Mouse (Mus musculus) kidney, embryonic 16.5 days (tissue): ENCODE measurements around the gene Bud23. TPM values are rescaled to one million over a fixed set of nuclear protein-coding genes. Genes with fewer than 3 reads are reported as not detected.
"Not testable (repeated sequence)": the region's sequence is repeated elsewhere in the genome, so short reads cannot be mapped to it uniquely, and the experiment has no call there.

Source experiments
- ATAC-seq: fragments of 200-750 bp; cut with Nextera tagmentation; 2 replicates; pipeline ENCODE4 v1.8.0; 2017; ENCODE audit warnings: moderate TSS enrichment; ENCODE audit not compliant: low FRiP score, low TSS enrichment
- H3K27ac ChIP-seq: fragments of 300-500 bp; sonication (generic); 2 replicates; pipeline ENCODE4 v1.5.1; 2014; ENCODE audit warnings: low read length
- H3K27me3 ChIP-seq: fragments of 300-500 bp; sonication (generic); 2 replicates; pipeline ENCODE4 v1.6.1; 2014; ENCODE audit warnings: low read length, control low read depth, mixed read lengths; ENCODE audit not compliant: insufficient read depth
- H3K36me3 ChIP-seq: fragments of 300-500 bp; sonication (generic); 2 replicates; pipeline ENCODE4 v1.6.1; 2014; ENCODE audit warnings: low read length, control low read depth, mixed read lengths; ENCODE audit not compliant: insufficient read depth
- H3K4me1 ChIP-seq: fragments of 300-500 bp; sonication (generic); 2 replicates; pipeline ENCODE4 v1.6.1; 2014; ENCODE audit warnings: low read length, control low read depth, mixed read lengths; ENCODE audit not compliant: insufficient read depth
- H3K4me2 ChIP-seq: fragments of 300-500 bp; sonication (generic); replicated peaks from 2 replicates; pipeline ENCODE4 v1.6.1; 2014; ENCODE audit warnings: low read depth, low read length
- H3K4me3 ChIP-seq: fragments of 300-500 bp; sonication (generic); 2 replicates; pipeline ENCODE4 v1.5.1; 2014; ENCODE audit warnings: mild to moderate bottlenecking, low read length
- H3K9ac ChIP-seq: fragments of 300-500 bp; sonication (generic); replicated peaks from 2 replicates; pipeline ENCODE4 v1.6.1; 2014; ENCODE audit warnings: low read length
- H3K9me3 ChIP-seq: fragments of 300-500 bp; sonication (generic); 2 replicates; pipeline ENCODE4 v1.6.1; 2016; ENCODE audit warnings: low read length, control low read depth
- WGBS: fragments of 180-500 bp; shearing (Covaris S2); extraction: QIAGEN DNeasy Blood & Tissue Kit; methylation state at CpG from one replicate; pipeline ENCODE4 v1.1.7; 2014; 5-methylcytosine and 5-hydroxymethylcytosine counted together
- polyA plus RNA-seq: library from polyadenylated mRNA; unstranded; fragments of >200 nt; fragmentation: Nextera tagmentation; extraction: Ambion mirVana; gene quantifications from 2 replicates; pipeline ENCODE4 v1.2.1, GENCODE M21; 2015

Gene Bud23
- polyA plus RNA-seq, 1 experiment from 2014 or later: 139 TPM

DNA sequence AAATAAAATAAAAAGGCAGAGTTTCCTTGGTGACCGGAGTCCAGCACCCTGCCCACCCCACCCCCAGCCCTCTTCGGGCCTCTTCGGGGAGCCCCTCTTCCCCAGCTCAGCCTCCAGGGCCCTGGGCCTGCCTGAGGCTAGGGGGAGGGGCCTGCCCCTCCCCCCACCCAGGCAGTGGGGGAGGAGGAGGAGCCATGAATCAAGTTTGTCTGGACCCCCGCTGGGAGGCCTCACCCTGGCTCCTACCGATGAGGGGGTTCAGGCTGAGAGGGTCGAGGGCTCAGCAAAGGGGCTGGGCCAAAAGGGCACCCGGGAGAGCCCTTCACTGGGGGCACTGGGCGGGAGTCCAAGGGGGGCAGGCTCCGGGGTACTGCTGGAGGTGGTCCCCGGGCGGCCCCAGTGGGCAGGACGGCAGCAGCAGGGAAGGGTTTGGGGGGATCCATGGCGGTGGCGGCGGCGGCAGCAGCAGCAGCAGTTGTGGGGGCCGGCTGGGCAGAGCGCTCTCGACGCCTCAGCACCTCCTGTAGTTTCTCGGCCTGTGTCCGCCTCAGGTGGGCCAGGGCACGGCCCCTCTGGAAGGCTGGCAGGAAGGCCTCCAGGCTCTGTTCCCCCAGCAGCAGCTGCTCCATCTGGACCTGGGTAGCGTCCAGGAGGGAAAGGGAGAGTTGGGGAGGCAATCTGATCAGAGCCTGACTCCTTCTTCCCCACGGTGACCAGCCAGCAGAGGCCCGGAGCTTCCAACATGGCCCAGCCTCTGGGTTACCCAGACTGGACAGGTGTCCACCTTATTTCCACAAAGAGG, 8.8 kb upstream of the Bud23 start:
- Histone ChIP-seq H3K9me3 (no peaks in the 10 kb centered on the region), H3K36me3 (peaks cover 9% of the 10 kb centered on the region), H3K27me3 (no peaks in the 10 kb centered on the region), H3K4me3 (no peak overlapping the region), H3K4me1 (peaks cover 22% of the 10 kb centered on the region), H3K4me2 (peak overlapping the region; percentile 17; the same call in 1 of the 2 replicates), H3K27ac (no peak overlapping the region), H3K9ac (peak overlapping the region; percentile 42)
- no peak for ATAC-seq
- WGBS: 19% methylated on average over 22 of the region's 26 CpGs

DNA sequence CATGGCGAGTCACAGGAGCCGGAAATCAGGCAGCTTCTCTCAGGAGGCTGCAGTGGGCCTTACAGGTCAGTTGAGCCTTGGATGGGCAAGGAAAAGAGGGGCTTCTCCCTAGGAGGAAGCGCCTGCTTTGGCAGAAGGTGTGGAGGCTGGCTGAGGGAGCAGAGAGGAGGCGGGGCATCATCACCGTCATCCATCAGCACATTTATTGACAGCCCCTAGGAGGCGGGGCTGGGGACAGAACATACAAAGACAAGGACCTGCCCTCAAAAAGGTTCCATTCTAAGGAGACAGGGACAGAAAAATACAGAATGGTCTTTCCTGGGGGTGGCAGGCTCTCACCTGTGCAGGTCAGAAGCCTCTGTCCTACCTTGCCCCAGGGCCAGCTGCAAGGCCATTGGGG, 8.0 kb upstream of the Bud23 start:
- WGBS: 85% methylated on average over 6 of the region's 6 CpGs
- no peak overlapping the region for H3K27ac ChIP-seq
- no peak overlapping the region for H3K4me3 ChIP-seq
- H3K36me3 ChIP-seq: peaks cover 17% of the 10 kb centered on the region
- H3K9me3 ChIP-seq: no peaks in the 10 kb centered on the region
- no peak overlapping the region for H3K4me2 ChIP-seq
- ATAC-seq: no peak
- H3K9ac ChIP-seq: peak overlapping the region; percentile 42; the same call in 1 of the 2 replicates
- H3K4me1 ChIP-seq: peaks cover 22% of the 10 kb centered on the region
- H3K27me3 ChIP-seq: no peaks in the 10 kb centered on the region

DNA sequence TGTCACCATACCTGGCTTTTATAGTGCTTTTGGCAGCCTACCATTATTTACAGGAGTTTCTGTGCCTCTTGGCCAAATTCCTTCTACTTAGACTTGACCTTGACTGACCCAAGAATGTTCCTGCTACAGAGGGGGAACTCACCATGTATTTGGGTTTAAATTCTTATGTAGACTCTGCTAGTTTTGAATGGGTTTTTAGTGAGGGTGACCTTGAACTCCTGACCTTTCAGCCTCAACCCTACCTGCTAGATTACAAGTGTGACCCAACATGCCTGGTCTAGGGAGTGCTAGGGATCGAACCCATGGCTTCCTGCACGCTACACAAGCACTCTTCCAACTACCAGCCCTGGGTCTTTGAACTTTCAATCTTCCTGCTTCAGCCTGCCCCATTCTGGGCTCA, 7.3 kb upstream of the Bud23 start:
- Histone ChIP-seq H3K4me2 (no peak overlapping the region), H3K27me3 (no peaks in the 10 kb centered on the region), H3K9ac (no peak overlapping the region), H3K36me3 (peaks cover 18% of the 10 kb centered on the region), H3K4me3 (no peak overlapping the region), H3K4me1 (peaks cover 22% of the 10 kb centered on the region), H3K9me3 (no peaks in the 10 kb centered on the region), H3K27ac (no peak overlapping the region)
- ATAC-seq: no peak
- WGBS: 90% methylated on average over 2 of the region's 2 CpGs

DNA sequence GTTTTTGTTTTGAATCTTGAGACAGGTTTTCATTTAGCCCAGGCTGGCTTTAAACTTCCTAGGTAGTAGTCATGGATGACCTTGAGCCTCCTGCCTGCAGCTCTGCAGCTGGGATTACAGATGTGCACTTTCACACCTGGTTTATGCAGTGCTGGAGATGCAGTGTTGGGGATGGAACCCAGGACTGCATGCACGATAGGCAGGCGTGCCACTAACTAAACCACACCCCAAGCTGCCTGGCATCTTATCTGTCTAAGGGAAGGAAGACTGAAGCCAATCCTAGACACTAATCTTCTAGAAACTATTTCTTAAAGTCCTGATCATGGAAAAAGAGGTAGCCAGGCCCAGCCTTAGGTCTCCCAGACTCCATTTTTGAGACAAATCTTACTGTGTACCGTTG, 5.7 kb upstream of the Bud23 start:
- no peak for ATAC-seq
- 88% methylated on average over 3 of the region's 3 CpGs for WGBS
- Histone ChIP-seq H3K36me3 (peaks cover 25% of the 10 kb centered on the region), H3K4me3 (no peak overlapping the region), H3K4me1 (peaks cover 18% of the 10 kb centered on the region), H3K9me3 (no peaks in the 10 kb centered on the region), H3K27me3 (no peaks in the 10 kb centered on the region), H3K4me2 (no peak overlapping the region), H3K27ac (no peak overlapping the region), H3K9ac (no peak overlapping the region)

DNA sequence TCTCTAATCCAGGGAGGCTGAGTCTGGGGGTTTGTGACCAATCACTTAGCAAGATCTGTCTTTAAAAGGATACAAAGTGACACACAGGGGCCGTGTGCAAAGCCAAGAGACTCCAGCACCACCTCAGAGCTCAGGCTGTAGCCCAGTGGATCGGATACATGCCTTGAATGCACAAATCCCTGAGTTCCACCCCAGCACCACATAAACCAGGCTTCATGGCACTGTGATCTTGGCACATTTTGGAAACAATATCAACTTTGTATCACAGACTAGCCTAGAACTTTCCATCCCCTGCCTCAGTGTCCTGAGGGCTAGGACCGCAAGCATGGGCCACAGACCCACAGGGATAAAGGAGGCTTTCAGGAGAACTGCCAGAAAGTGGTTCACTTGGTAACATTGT, 1.2 kb upstream of the Bud23 start:
- 95% methylated on average over 3 of the region's 3 CpGs for WGBS
- H3K27ac ChIP-seq: no peak overlapping the region
- H3K27me3 ChIP-seq: no peaks in the 10 kb centered on the region
- no peaks in the 10 kb centered on the region for H3K9me3 ChIP-seq
- H3K4me2 ChIP-seq: no peak overlapping the region
- no peak overlapping the region for H3K4me3 ChIP-seq
- H3K4me1 ChIP-seq: peaks cover 19% of the 10 kb centered on the region
- H3K9ac ChIP-seq: no peak overlapping the region
- ATAC-seq: no peak
- peaks cover 22% of the 10 kb centered on the region for H3K36me3 ChIP-seq

DNA sequence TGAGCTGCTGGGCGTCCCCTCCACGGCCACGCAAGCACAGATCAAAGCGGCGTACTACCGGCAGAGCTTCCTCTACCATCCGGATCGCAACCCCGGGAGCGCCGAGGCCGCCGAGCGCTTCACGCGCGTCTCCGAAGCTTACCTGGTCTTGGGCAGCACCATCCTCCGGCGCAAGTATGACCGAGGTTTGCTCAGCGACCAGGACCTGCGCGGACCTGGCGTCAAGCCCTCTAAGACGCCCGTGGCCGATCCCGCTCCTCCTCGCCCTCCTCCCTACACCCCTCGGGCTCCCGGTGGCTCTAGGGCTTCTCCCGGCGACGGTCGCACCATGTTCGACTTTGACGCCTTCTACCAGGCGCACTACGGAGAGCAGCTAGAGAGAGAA, 385 bp downstream of the Bud23 start:
- peaks cover 34% of the 10 kb centered on the region for H3K36me3 ChIP-seq
- WGBS: under 1% methylated on average over 40 of the region's 40 CpGs
- H3K27ac ChIP-seq: peak overlapping the region; percentile 54; the same call in 1 of the 2 replicates

DNA sequence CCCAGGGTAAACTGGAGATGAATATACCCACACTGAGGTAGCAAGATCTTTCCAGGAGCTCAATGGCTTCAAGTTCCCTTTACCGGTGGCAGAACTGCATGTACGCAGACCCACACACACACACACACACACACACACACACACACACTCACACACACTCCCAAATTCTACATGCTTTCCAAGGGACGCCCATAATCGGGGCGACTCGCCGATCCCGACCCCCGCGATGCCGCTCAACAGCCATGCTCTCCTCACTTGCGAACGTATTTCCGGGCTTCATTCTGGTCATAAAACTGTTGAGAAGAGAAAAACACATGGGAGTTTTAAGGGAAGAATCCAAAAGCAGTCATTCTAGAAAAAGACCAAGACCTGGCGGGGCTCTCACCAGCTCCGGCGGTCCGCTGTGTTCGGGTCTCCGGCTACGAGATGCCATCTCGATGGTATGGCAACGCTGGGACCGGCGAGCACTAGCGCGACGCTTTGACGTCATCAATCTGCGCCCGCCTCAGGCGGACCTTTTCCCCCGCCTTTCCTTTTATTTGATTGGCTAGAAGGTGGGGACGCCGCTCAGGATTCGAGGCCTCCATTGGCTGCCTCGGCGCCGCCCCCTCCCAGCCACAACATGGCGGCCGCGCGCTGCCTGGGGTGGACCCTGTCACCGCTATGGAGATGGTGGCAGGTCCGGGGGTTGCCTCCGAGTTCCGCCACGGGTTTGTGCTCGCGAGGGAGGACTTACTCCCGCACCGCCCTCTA, 954 bp downstream of the Bud23 start, which contains the start of gene Dnajc30:
Dnajc30 (plus strand) TSS at position 574 of the 753 bp plus-strand sequence.
- H3K4me1 ChIP-seq: peaks cover 19% of the 10 kb centered on the region
- peak; percentile 96 for ATAC-seq
- whole genome bisulfite sequencing: under 1% methylated on average over 52 of the region's 52 CpGs
- H3K4me2 ChIP-seq: peak within 1 kb of the TSS; percentile 89
- peak within 1 kb of the TSS; percentile 54; the same call in 1 of the 2 replicates for H3K27ac ChIP-seq
- peaks cover 39% of the 10 kb centered on the region for H3K36me3 ChIP-seq
- H3K4me3 ChIP-seq: peak within 1 kb of the TSS; percentile 96
- H3K27me3 ChIP-seq: no peaks in the 10 kb centered on the region
- peak within 1 kb of the TSS; percentile 85 for H3K9ac ChIP-seq
- H3K9me3 ChIP-seq: no peaks in the 10 kb centered on the region

More for the DNA sequence above, 385 bp downstream of the Bud23 start:
- no peaks in the 10 kb centered on the region for H3K27me3 ChIP-seq
- no peaks in the 10 kb centered on the region for H3K9me3 ChIP-seq
- peak overlapping the region; percentile 85 for H3K9ac ChIP-seq
- peak overlapping the region; percentile 96 for H3K4me3 ChIP-seq
- peak; percentile 64; the same call in 1 of the 2 replicates for ATAC-seq
- peaks cover 19% of the 10 kb centered on the region for H3K4me1 ChIP-seq
- H3K4me2 ChIP-seq: peak overlapping the region; percentile 89

DNA sequence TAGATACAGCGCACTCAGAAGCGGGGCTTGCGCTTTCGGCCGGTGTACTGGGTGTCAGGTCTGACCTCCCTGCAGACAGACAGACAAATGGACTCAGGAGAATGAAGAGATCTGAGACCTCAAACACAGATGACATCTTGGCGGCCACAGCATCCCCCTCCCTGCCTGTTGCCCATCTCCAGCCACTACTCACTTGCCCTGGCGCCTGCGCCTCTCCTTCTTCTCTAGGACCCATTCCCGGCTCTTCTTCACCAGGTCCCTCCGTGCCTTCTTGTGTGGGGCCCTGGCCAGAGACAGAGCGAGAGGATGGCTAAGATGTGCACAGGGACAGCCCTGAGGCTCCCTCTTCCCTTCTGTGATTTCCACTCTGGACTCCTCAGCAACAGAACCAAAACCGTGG, 11.4 kb downstream of the Bud23 start:
- no peaks in the 10 kb centered on the region for H3K27me3 ChIP-seq
- H3K4me2 ChIP-seq: no peak overlapping the region
- no peaks in the 10 kb centered on the region for H3K4me1 ChIP-seq
- H3K9ac ChIP-seq: no peak overlapping the region
- WGBS: 90% methylated on average over 12 of the region's 12 CpGs
- no peak overlapping the region for H3K4me3 ChIP-seq
- H3K27ac ChIP-seq: no peak overlapping the region
- peaks cover 33% of the 10 kb centered on the region for H3K36me3 ChIP-seq
- no peaks in the 10 kb centered on the region for H3K9me3 ChIP-seq
- no peak for ATAC-seq

DNA sequence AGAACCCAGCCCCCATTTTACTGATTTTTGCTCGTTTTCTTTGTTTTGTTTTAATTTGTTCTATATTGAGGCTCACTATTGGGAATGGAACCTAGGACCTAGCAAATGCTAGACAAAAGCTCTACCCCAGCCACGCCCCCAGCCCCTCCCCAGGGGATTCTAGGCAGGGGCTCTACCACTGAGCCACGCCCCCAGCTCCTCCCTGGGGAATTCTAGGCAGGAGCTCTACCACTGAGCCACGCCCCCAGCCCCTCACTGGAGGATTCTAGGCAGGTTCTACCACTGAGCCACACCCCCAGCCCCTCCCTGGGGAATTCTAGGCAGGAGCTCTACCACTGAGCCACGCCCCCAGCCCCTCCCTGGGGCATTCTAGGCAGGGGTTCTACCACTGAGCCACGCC, 15.5 kb downstream of the Bud23 start:
- not testable (repeated sequence) for H3K27me3 ChIP-seq, H3K4me3 ChIP-seq, H3K9me3 ChIP-seq, H3K4me1 ChIP-seq, H3K9ac ChIP-seq, H3K4me2 ChIP-seq, ATAC-seq, H3K27ac ChIP-seq
- peaks cover 29% of the 10 kb centered on the region for H3K36me3 ChIP-seq
- WGBS: 89% methylated on average over 6 of the region's 6 CpGs

DNA sequence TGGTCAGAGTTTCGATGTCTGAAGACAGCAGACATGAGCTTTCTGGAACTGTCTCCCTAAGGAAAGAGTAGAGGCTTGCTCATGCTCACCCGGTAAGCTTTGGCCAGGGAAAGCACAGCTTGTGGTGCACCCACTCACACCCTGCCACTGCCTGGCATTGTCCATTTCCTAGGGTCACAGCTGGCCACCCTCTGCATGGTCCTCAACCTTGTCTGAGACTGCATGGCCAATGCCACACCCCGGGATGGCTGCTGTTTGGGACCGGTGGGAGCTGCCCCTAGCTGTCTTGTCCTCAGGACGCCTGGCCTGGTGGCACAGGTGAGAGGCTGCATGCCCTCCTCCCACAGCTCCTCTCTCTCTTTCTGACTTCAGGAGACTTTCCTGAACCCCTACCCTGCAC, 16.2 kb downstream of the Bud23 start:
- no peak for ATAC-seq

More for the DNA sequence above, 16.2 kb downstream of the Bud23 start:
- no peak overlapping the region for H3K9ac ChIP-seq
- no peak overlapping the region for H3K27ac ChIP-seq
- H3K27me3 ChIP-seq: no peaks in the 10 kb centered on the region
- peaks cover 31% of the 10 kb centered on the region for H3K36me3 ChIP-seq
- H3K9me3 ChIP-seq: no peaks in the 10 kb centered on the region
- H3K4me2 ChIP-seq: no peak overlapping the region
- no peak overlapping the region for H3K4me3 ChIP-seq
- 89% methylated on average over 5 of the region's 5 CpGs for WGBS
- no peaks in the 10 kb centered on the region for H3K4me1 ChIP-seq
